Mouse (Mus musculus) ES-Bruce4 (cell line): Measurements from ENCODE around the gene Stam2. TPM values are rescaled to one million over a fixed set of nuclear protein-coding genes. Genes with fewer than 3 reads are reported as not detected.

Source experiments
- H3K27ac ChIP-seq: 2 replicates; pipeline ENCODE4 v1.5.1; 2012; ENCODE audit warnings: low read length, inconsistent platforms; ENCODE audit not compliant: insufficient read depth
- H3K27me3 ChIP-seq: 2 replicates; pipeline ENCODE4 v1.6.1; 2012; ENCODE audit warnings: mild to moderate bottlenecking, low read length, inconsistent platforms; ENCODE audit not compliant: control insufficient read depth, poor library complexity, insufficient read depth, severe bottlenecking
- H3K36me3 ChIP-seq: 2 replicates; pipeline ENCODE4 v1.6.1; 2012; ENCODE audit warnings: inconsistent platforms, mild to moderate bottlenecking, low read length, moderate library complexity; ENCODE audit not compliant: control insufficient read depth, poor library complexity, insufficient read depth, severe bottlenecking
- H3K4me1 ChIP-seq: one replicate; pipeline ENCODE4 v1.8.1; 2011; ENCODE audit warnings: low read length; ENCODE audit not compliant: control insufficient read depth, insufficient read depth
- H3K4me3 ChIP-seq: 2 replicates; pipeline ENCODE4 v1.5.1; 2011; ENCODE audit warnings: low read depth, mild to moderate bottlenecking, low read length
- H3K9ac ChIP-seq: 2 replicates; pipeline ENCODE4 v1.6.1; 2012; ENCODE audit warnings: low read depth, mild to moderate bottlenecking, inconsistent platforms; ENCODE audit not compliant: poor library complexity, severe bottlenecking
- H3K9me3 ChIP-seq: replicated peaks from 2 replicates; pipeline ENCODE4 v1.6.1; 2012; ENCODE audit warnings: mild to moderate bottlenecking, low read length, inconsistent platforms; ENCODE audit not compliant: control insufficient read depth, poor library complexity, insufficient read depth, severe bottlenecking
- CTCF ChIP-seq: IDR thresholded peaks from one replicate; pipeline ENCODE4 v1.8.1; 2011; ENCODE audit warnings: low read depth, low read length
- EP300 ChIP-seq: IDR thresholded peaks from 2 replicates; pipeline ENCODE4 v1.6.1; 2011; ENCODE audit warnings: low read depth, low read length; ENCODE audit not compliant: insufficient read depth
- POLR2A ChIP-seq: IDR thresholded peaks from one replicate; pipeline ENCODE4 v1.8.1; 2011; ENCODE audit warnings: low read length; ENCODE audit not compliant: insufficient read depth
- polyA plus RNA-seq: library from polyadenylated mRNA; stranded (reverse); fragments of >200 nt; gene quantifications from 2 replicates; pipeline ENCODE4 v1.2.4, GENCODE M21; 2011; ENCODE audit warnings: low read depth; ENCODE audit not compliant: missing spikeins, insufficient read depth, insufficient read length

Stam2 gene
- polyA plus RNA-seq, 1 experiment: 37.9 TPM

DNA sequence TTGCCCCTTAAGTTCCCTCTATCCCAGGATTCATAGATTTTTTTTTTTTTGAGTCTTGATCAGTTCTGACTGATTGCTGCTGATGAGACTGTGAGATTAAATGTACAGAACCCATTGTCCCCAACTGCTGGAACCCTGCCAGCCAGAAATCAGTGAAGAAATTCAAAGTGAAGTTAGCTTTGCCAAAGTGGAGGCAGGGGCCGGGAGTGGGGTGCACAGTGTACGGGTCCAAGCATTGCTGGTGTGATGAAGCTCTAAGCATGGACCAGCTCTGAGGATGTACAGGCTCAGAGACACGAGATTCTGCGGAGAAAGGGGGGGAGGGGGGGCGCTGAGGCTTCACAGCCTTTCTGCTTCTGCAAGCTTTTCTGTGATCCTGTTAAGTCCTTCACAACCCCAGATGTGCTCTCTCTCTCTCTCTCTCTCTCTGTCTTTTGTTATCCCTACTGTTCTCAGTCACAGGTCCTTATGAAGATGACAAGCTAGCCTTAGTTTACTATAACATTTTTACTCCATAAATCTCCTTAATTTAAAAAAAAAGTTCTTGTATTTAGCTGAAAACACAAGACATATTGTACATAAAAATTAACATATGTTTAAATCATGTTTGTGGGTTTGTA, 30.8 kb upstream of the Stam2 start:
- no peak for TF ChIP-seq EP300
- no peak for TF ChIP-seq CTCF
- TF ChIP-seq POLR2A: no peak
- H3K9ac ChIP-seq: no peak overlapping the region
- H3K9me3 ChIP-seq: no peaks in the 10 kb centered on the region
- no peaks in the 10 kb centered on the region for H3K36me3 ChIP-seq
- H3K27me3 ChIP-seq: no peaks in the 10 kb centered on the region; the same call in 1 of the 2 replicates
- no peak overlapping the region for H3K4me3 ChIP-seq
- no peaks in the 10 kb centered on the region for H3K4me1 ChIP-seq
- no peak overlapping the region for H3K27ac ChIP-seq

DNA sequence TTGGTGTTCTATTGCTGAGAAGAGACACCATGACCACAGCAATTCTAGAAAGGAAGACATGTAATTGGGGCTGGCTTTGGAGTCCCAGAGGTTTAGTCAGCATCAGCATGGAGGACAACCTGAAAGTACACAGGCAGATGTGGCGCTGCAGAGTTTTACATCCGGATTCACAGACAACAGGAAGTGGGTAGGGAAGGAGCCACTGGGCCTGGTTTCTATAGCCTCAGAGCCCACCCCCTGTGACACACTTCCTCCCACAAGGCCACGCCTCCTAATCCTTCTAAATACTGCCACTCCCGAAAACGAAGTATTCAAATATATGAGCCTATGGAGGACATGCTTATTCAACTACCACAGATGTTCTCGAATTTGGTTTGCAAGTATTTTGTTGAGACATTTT, 23.0 kb upstream of the Stam2 start:
- H3K9me3 ChIP-seq: peaks cover 3% of the 10 kb centered on the region; the same call in 1 of the 2 replicates
- no peak overlapping the region for H3K27ac ChIP-seq
- no peaks in the 10 kb centered on the region for H3K4me1 ChIP-seq
- no peak overlapping the region for H3K4me3 ChIP-seq
- no peak overlapping the region for H3K9ac ChIP-seq
- H3K27me3 ChIP-seq: no peaks in the 10 kb centered on the region
- no peak for TF ChIP-seq EP300
- TF ChIP-seq CTCF: no peak
- TF ChIP-seq POLR2A: no peak
- no peaks in the 10 kb centered on the region for H3K36me3 ChIP-seq

DNA sequence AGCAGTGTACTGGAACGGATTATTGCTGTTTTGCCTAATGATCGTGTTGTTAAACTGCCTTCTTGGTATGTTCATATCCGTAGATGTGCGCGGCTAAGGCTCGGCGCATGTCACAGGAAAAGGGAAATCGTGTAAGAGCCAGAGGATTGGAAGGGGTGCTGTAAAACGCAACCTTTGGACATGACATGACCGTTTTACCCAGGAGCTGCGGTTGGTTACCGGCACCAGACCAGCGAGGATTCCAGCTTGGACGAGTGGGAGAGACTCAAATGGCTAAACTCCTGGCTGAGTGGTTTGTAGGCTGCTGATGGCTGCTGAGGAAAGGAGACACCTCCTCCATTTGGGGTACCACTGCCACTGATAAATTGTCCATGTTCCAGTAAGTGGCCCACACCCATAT, 21.8 kb upstream of the Stam2 start:
- H3K4me1 ChIP-seq: no peaks in the 10 kb centered on the region
- no peaks in the 10 kb centered on the region for H3K36me3 ChIP-seq
- H3K27me3 ChIP-seq: no peaks in the 10 kb centered on the region
- H3K4me3 ChIP-seq: no peak overlapping the region
- TF ChIP-seq POLR2A: no peak
- no peak for TF ChIP-seq EP300
- no peak for TF ChIP-seq CTCF
- H3K9ac ChIP-seq: no peak overlapping the region
- no peak overlapping the region for H3K27ac ChIP-seq
- peaks cover 3% of the 10 kb centered on the region; the same call in 1 of the 2 replicates for H3K9me3 ChIP-seq

DNA sequence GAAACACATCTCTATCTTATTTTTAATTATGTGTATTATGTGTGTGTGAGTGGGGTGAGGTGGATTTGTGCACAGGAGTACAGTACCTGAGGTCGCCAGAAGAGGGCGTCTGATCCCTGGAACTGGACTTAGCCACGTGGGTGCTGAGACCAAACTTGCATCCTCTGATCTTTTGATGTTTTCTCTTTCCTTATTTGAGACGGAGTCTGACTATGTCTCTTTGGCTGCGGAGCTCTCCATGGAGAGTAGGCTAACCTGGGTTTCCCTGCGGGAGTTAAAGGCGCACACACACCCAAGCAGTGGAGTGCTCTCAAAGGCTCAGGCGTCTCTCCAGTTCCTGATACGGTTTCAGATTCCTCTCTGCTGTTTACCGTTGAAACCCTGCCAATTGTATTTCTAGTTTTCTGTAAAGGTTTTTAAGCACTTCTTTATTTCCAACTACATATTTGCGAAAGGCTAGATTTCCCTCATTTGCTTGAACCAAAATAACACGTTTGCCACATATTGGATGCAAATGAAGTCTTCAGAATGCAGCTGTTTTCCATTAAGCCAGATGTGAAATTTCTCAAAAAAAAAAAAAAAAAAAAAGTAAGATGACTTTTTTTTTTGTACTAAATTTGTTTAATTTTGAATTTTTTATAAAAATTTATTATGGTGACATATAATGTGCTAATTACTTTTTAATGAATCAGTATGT, 21.1 kb upstream of the Stam2 start:
- Histone ChIP-seq H3K27ac (no peak overlapping the region), H3K36me3 (no peaks in the 10 kb centered on the region), H3K9me3 (peaks cover 3% of the 10 kb centered on the region; the same call in 1 of the 2 replicates), H3K4me1 (no peaks in the 10 kb centered on the region), H3K9ac (no peak overlapping the region), H3K4me3 (no peak overlapping the region), H3K27me3 (no peaks in the 10 kb centered on the region)
- TF ChIP-seq EP300 (no peak), CTCF (peak; percentile 86), POLR2A (no peak)

DNA sequence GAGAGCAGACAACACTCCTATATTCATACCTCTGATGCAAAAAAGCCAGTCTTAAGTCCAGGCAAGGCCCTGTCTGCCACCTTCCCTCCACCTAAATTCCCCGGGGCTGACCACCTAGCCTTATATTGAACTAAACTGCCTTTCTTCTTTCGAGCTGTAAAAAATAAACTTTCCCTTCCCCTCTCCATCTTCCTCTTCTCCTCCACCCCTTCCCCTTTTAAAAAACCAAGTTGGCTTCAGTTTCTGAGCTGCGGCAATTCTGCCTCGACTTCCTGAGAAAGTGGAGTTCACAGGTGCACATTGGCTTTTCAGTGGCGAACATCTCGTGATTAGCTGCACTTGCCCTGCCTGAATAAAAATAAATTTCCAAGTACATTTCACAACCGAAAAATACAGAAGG, 20.4 kb upstream of the Stam2 start:
- TF ChIP-seq CTCF (no peak), POLR2A (no peak), EP300 (no peak)
- Histone ChIP-seq H3K4me3 (no peak overlapping the region), H3K27me3 (no peaks in the 10 kb centered on the region), H3K27ac (no peak overlapping the region), H3K9me3 (peaks cover 3% of the 10 kb centered on the region; the same call in 1 of the 2 replicates), H3K36me3 (no peaks in the 10 kb centered on the region), H3K9ac (no peak overlapping the region), H3K4me1 (no peaks in the 10 kb centered on the region)

DNA sequence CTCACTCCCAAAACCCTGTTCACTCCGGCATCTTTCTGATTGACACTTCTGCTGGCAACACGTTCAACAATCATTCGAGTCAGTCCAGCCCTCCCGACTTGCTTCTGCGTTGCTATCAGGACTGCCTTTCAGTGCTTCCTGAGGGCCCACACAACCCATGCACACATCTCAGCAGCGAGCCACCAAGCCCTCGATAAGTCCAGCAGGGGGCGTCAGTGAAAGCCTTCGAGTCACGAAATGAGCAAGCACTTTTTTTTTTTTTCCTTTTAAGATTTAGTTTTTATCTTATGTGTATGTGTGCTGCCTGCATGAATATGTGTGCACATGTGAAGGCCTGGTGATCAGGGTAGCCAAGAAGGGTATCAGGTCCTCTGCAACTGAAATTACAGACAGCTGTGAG, 16.5 kb upstream of the Stam2 start:
- no peaks in the 10 kb centered on the region for H3K4me1 ChIP-seq

More for the DNA sequence above, 16.5 kb upstream of the Stam2 start:
- Histone ChIP-seq H3K36me3 (no peaks in the 10 kb centered on the region), H3K27me3 (no peaks in the 10 kb centered on the region), H3K9ac (no peak overlapping the region), H3K9me3 (peaks cover 3% of the 10 kb centered on the region; the same call in 1 of the 2 replicates), H3K4me3 (no peak overlapping the region), H3K27ac (no peak overlapping the region)
- TF ChIP-seq EP300 (no peak), CTCF (peak; percentile 72)
